Mouse (Mus musculus) hindbrain, embryonic 14.5 days (tissue): ENCODE data around the gene Nfatc3. TPM values are rescaled to one million over a fixed set of nuclear protein-coding genes. Genes with fewer than 3 reads are reported as not detected.

Source experiments
- ATAC-seq: fragments of 200-750 bp; cut with Nextera tagmentation; 2 replicates; pipeline ENCODE4 v1.8.0; 2017; ENCODE audit warnings: moderate number of reproducible peaks, mild to moderate bottlenecking, moderate TSS enrichment, moderate library complexity; ENCODE audit not compliant: low FRiP score
- DNase-seq: peaks from one replicate; pipeline ENCODE4 v3.0.0-alpha.2; 2015; ENCODE audit warnings: low spot score
- H3K27ac ChIP-seq: fragments of 300-500 bp; sonication (generic); 2 replicates; pipeline ENCODE4 v1.5.1; 2014; ENCODE audit warnings: mild to moderate bottlenecking, moderate library complexity
- H3K27me3 ChIP-seq: fragments of 300-500 bp; sonication (generic); 2 replicates; pipeline ENCODE4 v1.6.1; 2014; ENCODE audit warnings: mild to moderate bottlenecking, low read length, mixed read lengths; ENCODE audit not compliant: control insufficient read depth, insufficient read depth
- H3K36me3 ChIP-seq: fragments of 300-500 bp; sonication (generic); replicated peaks from 2 replicates; pipeline ENCODE4 v1.6.1; 2014; ENCODE audit not compliant: control insufficient read depth, insufficient read depth
- H3K4me1 ChIP-seq: fragments of 300-500 bp; sonication (generic); replicated peaks from 2 replicates; pipeline ENCODE4 v1.6.1; 2014; ENCODE audit warnings: antibody characterized with exemption, low read length, mixed read lengths; ENCODE audit not compliant: control insufficient read depth, insufficient read depth
- H3K4me2 ChIP-seq: fragments of 300-500 bp; sonication (generic); replicated peaks from 2 replicates; pipeline ENCODE4 v1.6.1; 2014; ENCODE audit warnings: mild to moderate bottlenecking, moderate library complexity
- H3K4me3 ChIP-seq: fragments of 300-500 bp; sonication (generic); replicated peaks from 2 replicates; pipeline ENCODE4 v1.5.1; 2014; ENCODE audit warnings: mild to moderate bottlenecking, low read length
- H3K9ac ChIP-seq: fragments of 300-500 bp; sonication (generic); 2 replicates; pipeline ENCODE4 v1.6.1; 2014
- H3K9me3 ChIP-seq: fragments of 300-500 bp; sonication (generic); 2 replicates; pipeline ENCODE4 v1.6.1; 2016; ENCODE audit warnings: low read length; ENCODE audit not compliant: control insufficient read depth
- WGBS: fragments of 180-500 bp; shearing (Covaris S2); extraction: QIAGEN DNeasy Blood & Tissue Kit; methylation state at CpG from one replicate; pipeline ENCODE4 v1.1.7; 2014; 5-methylcytosine and 5-hydroxymethylcytosine counted together
- polyA plus RNA-seq: library from polyadenylated mRNA; unstranded; fragments of >200 nt; fragmentation: Nextera tagmentation; extraction: Ambion mirVana; gene quantifications from 2 replicates; pipeline ENCODE4 v1.2.1, GENCODE M21; 2014

Nfatc3 gene
- polyA plus RNA-seq, 1 experiment from 2014 or later: 2.6 TPM

DNA sequence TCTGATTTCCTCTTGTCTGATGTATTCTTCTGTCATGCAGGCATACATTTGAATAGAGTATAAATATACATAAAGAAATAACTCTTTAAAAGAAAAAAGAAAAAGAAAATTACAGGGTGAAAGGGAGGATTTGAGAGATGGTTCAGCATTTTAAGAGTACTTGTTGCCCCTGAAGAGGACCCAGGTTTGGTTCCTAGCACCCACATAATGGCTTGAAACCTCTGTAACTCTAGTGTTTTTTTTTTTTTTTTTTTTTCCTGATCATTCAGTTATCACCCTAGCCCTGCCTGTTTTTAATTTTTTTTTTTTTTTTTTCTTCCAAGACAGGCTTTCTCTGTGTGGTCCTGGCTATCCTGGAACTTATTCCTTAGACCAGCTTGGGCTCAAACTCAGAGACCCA is 13.5 kb downstream of the Nfatc3 start:
- DNase-seq (no peak), ATAC-seq (no peak)
- Histone ChIP-seq H3K27ac (no peak overlapping the region), H3K27me3 (no peaks in the 10 kb centered on the region), H3K9ac (no peak overlapping the region), H3K9me3 (no peaks in the 10 kb centered on the region), H3K4me1 (no peaks in the 10 kb centered on the region), H3K4me3 (no peak overlapping the region), H3K36me3 (no peaks in the 10 kb centered on the region), H3K4me2 (no peak overlapping the region)

- Histone ChIP-seq H3K36me3 (no peaks in the 10 kb centered on the region), H3K9me3 (no peaks in the 10 kb centered on the region), H3K4me3 (no peak overlapping the region), H3K27me3 (no peaks in the 10 kb centered on the region), H3K27ac (no peak overlapping the region), H3K9ac (no peak overlapping the region), H3K4me2 (no peak overlapping the region), H3K4me1 (no peaks in the 10 kb centered on the region)
- ATAC-seq: no peak
- DNase-seq: no peak
Observed at GRCm38 (mm10) chr8:106074236-106074635, 15.6 kb downstream of the Nfatc3 start.

GRCm38 (mm10) chr8:106074659-106075058 is 16.0 kb downstream of the Nfatc3 start:
- Histone ChIP-seq H3K27ac (no peak overlapping the region), H3K4me2 (no peak overlapping the region), H3K4me1 (no peaks in the 10 kb centered on the region), H3K9ac (no peak overlapping the region), H3K4me3 (no peak overlapping the region), H3K36me3 (no peaks in the 10 kb centered on the region), H3K9me3 (no peaks in the 10 kb centered on the region), H3K27me3 (no peaks in the 10 kb centered on the region)
- WGBS: 92% methylated on average over 1 of the region's 1 CpGs
- DNase-seq (no peak), ATAC-seq (no peak)

DNA sequence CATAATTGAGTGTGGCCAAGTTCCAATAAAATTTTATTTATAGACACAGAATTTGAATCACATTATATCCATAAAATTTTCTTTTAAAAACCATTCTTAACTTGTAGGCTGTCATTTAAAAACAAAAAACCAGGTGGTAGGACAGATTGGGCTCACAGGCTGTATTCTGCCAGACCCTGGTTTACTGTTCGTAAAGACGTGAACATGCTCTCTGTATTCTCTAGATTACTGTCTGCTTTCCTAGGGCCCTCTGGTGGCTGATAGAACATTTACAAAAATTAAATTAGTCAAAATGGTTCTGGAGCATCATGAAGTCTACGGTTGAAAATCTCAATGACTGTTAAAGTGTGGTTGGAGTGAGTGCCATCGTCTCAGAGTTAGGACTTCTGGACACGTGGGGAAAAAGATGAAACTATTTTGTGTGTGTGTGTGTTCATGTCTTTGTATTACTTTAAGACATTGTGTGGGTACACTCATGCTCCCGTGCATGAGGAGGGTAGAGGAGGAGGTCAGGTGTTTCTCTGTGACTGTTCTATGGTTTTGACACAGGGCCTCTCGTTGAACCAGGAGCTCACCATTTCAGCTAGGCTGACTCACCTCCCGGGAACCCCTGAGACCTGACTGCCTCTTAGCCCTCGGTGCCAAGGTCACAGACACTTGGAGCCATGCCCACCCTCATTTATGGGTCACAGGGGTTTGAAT is 16.7 kb downstream of the Nfatc3 start:
- Histone ChIP-seq H3K27me3 (no peaks in the 10 kb centered on the region), H3K36me3 (no peaks in the 10 kb centered on the region), H3K4me1 (no peaks in the 10 kb centered on the region), H3K9ac (no peak overlapping the region), H3K27ac (no peak overlapping the region), H3K4me3 (no peak overlapping the region), H3K4me2 (no peak overlapping the region), H3K9me3 (no peaks in the 10 kb centered on the region)
- DNase-seq (no peak), ATAC-seq (no peak)
- WGBS: 79% methylated on average over 9 of the region's 9 CpGs

DNA sequence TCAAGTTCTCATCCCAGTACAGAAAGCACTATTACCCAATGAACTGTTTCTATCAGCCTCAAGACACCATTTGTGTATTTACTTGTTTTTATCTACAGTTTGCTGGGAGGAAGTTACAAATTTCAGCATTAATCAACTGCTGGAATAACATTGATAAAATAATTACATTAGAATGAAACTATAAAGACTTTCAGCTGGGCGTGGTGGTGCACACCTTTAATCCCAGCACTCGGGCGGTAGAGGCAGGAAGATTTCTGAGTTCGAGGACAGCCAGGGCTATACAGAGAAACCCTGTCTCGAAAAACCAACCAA is 17.2 kb downstream of the Nfatc3 start:
- DNase-seq: no peak
- Histone ChIP-seq H3K36me3 (no peaks in the 10 kb centered on the region), H3K27ac (no peak overlapping the region), H3K27me3 (no peaks in the 10 kb centered on the region), H3K4me2 (no peak overlapping the region), H3K9ac (no peak overlapping the region), H3K4me1 (no peaks in the 10 kb centered on the region), H3K4me3 (no peak overlapping the region), H3K9me3 (no peaks in the 10 kb centered on the region)
- WGBS: 98% methylated on average over 5 of the region's 5 CpGs
- no peak for ATAC-seq

- Histone ChIP-seq H3K9me3 (no peaks in the 10 kb centered on the region), H3K4me2 (no peak overlapping the region), H3K36me3 (no peaks in the 10 kb centered on the region), H3K4me1 (no peaks in the 10 kb centered on the region), H3K4me3 (no peak overlapping the region), H3K27ac (no peak overlapping the region), H3K27me3 (no peaks in the 10 kb centered on the region), H3K9ac (no peak overlapping the region)
- no peak for DNase-seq
- 80% methylated on average over 5 of the region's 5 CpGs for WGBS
- no peak for ATAC-seq
Observed at GRCm38 (mm10) chr8:106076612-106077011, 18.0 kb downstream of the Nfatc3 start.

DNA sequence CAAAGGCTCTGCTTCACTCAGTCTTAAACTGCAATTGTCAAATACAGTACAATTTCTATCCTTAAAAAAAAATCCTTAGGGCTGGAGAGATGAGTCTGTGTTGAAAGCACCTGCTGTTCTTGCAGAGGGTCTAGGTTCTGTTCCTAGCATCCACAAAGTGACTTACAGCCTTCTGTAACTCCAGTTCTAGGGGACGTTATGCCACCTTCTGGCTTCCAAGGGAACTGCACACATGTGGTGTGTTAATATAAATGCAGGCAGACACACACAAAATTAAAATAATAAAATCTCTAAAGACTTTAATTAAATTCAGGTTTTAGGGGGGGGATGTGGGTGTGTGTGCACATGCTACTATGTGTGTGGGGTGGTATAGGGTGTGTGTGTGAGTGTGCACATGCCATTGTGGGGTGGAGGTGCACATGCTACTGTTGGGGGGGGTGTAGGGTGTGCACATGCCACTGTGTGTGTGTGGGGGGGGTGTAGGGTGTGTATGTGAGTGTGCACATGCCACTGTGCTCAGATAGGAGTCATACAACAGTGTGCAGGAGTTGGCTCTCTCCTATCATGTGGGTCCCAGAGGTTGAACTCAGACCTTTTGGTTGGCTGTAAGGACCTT is 18.9 kb downstream of the Nfatc3 start:
- DNase-seq (no peak), ATAC-seq (no peak)
- H3K36me3 ChIP-seq: peaks cover under 1% of the 10 kb centered on the region; the same call in 1 of the 2 replicates
- 90% methylated on average over 1 of the region's 1 CpGs for WGBS
- H3K27me3 ChIP-seq: no peaks in the 10 kb centered on the region
- no peak overlapping the region for H3K27ac ChIP-seq
- no peak overlapping the region for H3K4me2 ChIP-seq
- H3K9ac ChIP-seq: no peak overlapping the region
- H3K9me3 ChIP-seq: no peaks in the 10 kb centered on the region
- H3K4me1 ChIP-seq: no peaks in the 10 kb centered on the region
- H3K4me3 ChIP-seq: no peak overlapping the region

GRCm38 (mm10) chr8:106102321-106102720 is 43.7 kb downstream of the Nfatc3 start:
- H3K4me2 ChIP-seq: no peak overlapping the region
- no peaks in the 10 kb centered on the region for H3K4me1 ChIP-seq
- no peak overlapping the region for H3K9ac ChIP-seq
- H3K36me3 ChIP-seq: peaks cover 46% of the 10 kb centered on the region
- no peak overlapping the region for H3K4me3 ChIP-seq
- no peak for DNase-seq
- 86% methylated on average over 4 of the region's 4 CpGs for WGBS
- no peak overlapping the region for H3K27ac ChIP-seq
- H3K9me3 ChIP-seq: no peaks in the 10 kb centered on the region
- H3K27me3 ChIP-seq: no peaks in the 10 kb centered on the region
- ATAC-seq: no peak

GRCm38 (mm10) chr8:106103888-106104287 is 45.2 kb downstream of the Nfatc3 start:
- no peaks in the 10 kb centered on the region for H3K4me1 ChIP-seq
- ATAC-seq (no peak), DNase-seq (no peak)
- 95% methylated on average over 2 of the region's 2 CpGs for WGBS
- H3K4me2 ChIP-seq: no peak overlapping the region
- no peaks in the 10 kb centered on the region for H3K9me3 ChIP-seq
- H3K27me3 ChIP-seq: no peaks in the 10 kb centered on the region
- H3K36me3 ChIP-seq: peaks cover 56% of the 10 kb centered on the region
- H3K9ac ChIP-seq: no peak overlapping the region
- no peak overlapping the region for H3K27ac ChIP-seq
- no peak overlapping the region for H3K4me3 ChIP-seq

DNA sequence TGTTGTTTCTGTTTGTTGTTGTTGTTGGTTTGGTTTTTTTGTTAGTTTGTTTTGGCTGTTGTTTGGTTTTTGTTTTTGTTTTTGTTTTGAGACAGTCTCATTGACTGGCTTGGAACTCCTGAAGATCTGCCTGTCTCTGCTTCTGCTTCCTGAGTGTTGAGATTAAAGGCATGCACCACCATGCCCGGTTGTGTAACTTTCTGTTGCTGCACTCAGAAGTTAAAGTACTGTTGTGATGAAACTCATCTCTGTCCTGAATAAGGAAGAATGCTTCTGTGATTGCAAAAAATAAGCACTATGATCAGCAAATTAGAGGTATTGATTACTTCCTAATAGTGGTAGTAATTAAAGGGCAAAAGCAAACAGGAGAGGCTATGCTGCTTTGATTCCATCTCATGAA is 47.6 kb downstream of the Nfatc3 start:
- ATAC-seq (no peak), DNase-seq (no peak)
- Histone ChIP-seq H3K9me3 (no peaks in the 10 kb centered on the region), H3K9ac (no peak overlapping the region), H3K27ac (no peak overlapping the region), H3K4me2 (no peak overlapping the region), H3K4me3 (no peak overlapping the region), H3K27me3 (no peaks in the 10 kb centered on the region), H3K36me3 (peaks cover 61% of the 10 kb centered on the region), H3K4me1 (no peaks in the 10 kb centered on the region)
- 90% methylated on average over 1 of the region's 1 CpGs for WGBS
